Mouse (Mus musculus) c-Kit-negative CD71-positive TER-119-positive erythroid progenitor cells, embryonic 14.5 days (primary cell): ENCODE results near the gene Gpi1.

Source experiments
- DNase-seq: peaks from one replicate; pipeline ENCODE4 v3.0.0-alpha.2; 2013; ENCODE audit warnings: low read depth, low spot score

The Gpi1 gene

GRCm38 (mm10) chr7:34230116-34230515 is at the start of gene Gpi1:
Gene Gpi1 (minus strand): TSS chr7:34230336.
- DNase-seq, result peak; percentile 66

DNA sequence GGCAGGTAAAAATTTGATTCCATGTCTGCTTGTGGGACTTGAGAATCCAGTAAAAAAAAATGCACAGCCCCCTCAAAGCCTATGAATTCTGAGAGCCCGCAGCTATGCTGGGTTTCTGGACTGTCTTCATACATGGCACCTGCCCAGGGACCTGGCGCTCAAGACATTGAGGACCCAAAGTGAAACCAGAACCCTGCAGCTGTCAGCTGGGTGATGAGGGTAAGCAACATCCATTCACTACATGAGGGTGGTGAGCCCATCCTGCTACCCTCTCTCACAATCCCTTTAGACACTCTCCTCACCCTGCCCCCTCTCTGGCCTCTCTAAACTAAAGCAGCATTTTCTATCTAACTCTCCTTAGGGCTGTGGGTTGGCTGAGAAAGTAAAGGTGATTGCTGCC is 47.5 kb upstream of the Gpi1 start:
- no peak for DNase-seq

DNA sequence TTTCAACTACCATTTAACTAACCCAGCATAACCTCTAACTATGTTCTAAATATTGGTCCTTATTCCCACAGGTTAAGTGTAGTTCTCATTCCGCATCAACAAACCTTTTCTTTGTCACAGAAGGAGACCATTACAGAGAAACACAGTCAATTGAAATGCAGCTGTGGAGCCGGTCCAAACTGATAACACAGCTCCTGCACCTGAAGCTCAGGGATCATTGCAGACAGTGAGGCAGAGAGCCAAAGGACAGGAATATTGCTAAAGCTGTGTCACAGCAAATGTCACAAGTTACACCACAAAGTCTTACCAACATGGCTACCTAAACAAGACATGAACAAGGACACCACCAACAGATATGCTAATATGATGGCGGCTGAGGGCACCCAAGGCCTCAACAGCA is 45.9 kb upstream of the Gpi1 start:
- no peak for DNase-seq

DNA sequence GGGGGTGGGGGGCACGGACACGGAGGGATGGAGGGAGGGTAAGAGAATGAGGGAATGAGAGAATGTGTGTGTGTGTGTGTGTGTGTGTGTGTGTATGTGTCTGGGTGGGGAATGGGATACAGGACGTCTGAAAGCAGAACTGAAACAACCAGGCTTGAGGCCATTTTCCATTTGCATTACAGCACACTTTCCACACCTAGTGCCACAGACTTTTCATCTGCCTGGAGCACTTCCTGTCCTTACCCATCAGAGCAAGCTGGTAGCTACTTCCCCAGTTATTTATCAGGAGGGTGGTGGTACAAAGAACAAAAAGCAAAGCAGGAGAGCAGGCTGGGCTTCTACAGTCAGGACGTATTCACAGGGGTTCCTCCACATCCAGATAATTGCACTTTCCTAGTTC is 42.3 kb upstream of the Gpi1 start:
- no peak for DNase-seq

GRCm38 (mm10) chr7:34268463-34268862 is 38.3 kb upstream of the Gpi1 start:
- no peak for DNase-seq

- no peak for DNase-seq
Observed at GRCm38 (mm10) chr7:34266421-34266820, 36.3 kb upstream of the Gpi1 start.

DNA sequence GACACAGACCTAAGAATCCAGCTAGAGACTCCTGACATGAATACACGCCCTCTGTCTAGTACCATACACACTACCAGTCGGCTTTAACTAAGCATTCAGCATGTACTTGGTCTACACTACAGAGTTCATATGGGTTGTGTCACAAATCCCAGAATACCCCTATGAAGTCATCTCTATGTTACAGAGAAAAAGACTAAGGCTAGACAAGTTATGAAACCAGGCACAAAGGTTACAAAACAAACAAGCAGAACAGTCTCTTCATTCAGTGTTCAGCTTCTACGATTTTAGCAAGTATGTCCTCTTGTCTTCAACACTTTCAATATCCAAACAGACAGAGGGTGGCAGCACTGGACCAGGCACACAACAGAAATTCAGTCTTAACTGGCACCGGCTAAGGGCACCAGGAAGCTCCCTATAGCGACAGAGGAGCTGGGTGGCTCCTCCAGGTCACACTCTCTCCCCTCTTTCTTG is 35.8 kb upstream of the Gpi1 start:
- DNase-seq, result no peak

- DNase-seq, result no peak
Observed at GRCm38 (mm10) chr7:34263437-34263836, 33.3 kb upstream of the Gpi1 start.

- no peak for DNase-seq
Observed at GRCm38 (mm10) chr7:34258407-34258806, 28.3 kb upstream of the Gpi1 start.

GRCm38 (mm10) chr7:34257279-34257678 is 27.1 kb upstream of the Gpi1 start:
- DNase-seq, result no peak

GRCm38 (mm10) chr7:34255916-34256315 is 25.8 kb upstream of the Gpi1 start:
- DNase-seq, result no peak

DNA sequence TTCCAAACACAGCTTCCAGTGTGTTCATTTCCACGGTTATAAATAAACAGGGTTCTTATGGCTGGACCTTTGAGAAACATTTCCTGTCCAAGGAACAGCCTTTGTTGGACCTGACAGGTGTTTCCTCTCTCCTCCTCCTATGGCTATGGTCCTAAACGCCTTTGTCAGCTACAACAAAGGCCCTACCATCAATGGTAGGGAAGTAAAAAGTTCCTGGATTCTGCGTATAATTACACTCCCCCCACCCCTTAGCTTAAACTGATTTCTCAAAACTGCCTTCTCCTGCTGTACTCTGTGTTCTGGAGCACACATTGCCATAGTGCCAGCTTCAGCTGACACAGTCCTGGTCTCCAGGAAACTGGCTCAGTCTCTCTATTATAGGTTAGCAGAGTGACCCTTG is 25.0 kb upstream of the Gpi1 start:
- DNase-seq, result no peak

GRCm38 (mm10) chr7:34252030-34252429 is 21.9 kb upstream of the Gpi1 start:
- DNase-seq, result no peak

GRCm38 (mm10) chr7:34250738-34251137 is 20.6 kb upstream of the Gpi1 start, which contains the start of gene Gm6096:
Gene Gm6096 (plus strand): TSS chr7:34251038.
- no peak for DNase-seq

DNA sequence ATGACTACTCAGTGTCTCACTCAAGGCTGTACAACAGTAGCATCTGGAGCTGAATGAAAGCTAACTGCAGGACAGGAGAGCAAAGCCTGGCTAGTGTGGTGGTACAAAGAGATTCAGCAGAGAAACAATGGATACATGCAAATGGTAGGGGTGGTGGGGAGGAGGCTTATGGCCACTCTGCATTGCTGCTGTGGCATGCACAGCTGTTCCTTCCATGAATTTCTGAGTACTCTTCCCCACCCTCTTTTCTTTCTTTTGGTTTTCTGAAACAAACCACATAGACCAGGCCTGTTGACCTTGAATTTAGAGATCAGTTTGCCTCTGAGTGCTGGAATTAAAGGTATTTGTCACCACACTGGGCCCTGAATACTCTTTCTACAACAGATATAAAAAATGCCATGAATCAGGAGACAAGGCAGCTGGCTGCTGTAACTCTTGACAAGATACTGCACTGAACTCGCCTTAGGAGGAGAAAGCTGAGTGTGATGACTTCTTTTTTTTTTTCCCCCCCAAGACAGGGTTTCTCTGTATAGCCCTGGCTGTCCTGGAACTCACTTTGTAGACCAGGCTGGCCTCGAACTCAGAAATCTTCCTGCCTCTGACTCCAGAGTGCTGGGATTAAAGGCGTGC is 16.8 kb upstream of the Gpi1 start:
- no peak for DNase-seq

GRCm38 (mm10) chr7:34242176-34242575 is 12.0 kb upstream of the Gpi1 start:
- DNase-seq, result no peak

DNA sequence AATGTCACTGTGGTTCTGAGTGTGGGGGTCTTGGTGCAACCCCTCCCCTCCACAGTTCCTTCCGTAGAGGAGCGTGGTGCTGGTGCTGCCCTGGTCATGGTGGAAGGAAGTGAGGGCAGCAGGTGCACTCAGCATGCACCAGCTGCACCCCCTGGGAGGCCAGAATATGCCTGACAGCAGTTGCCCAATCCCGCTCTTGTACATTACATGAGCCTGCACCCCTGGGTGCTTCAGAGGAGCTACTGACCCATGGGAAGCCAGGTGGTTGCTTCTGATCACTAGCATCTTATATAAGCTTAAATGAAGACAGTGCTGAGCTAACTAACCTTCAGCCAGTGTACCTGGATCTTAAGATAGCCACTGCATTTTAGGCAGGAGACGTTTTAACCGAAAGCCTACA is 8.0 kb upstream of the Gpi1 start:
- no peak for DNase-seq

GRCm38 (mm10) chr7:34235602-34236001 is 5.5 kb upstream of the Gpi1 start:
- no peak for DNase-seq

- DNase-seq, result no peak
Observed at GRCm38 (mm10) chr7:34234610-34235561, 4.8 kb upstream of the Gpi1 start.

GRCm38 (mm10) chr7:34233909-34234609 is 3.9 kb upstream of the Gpi1 start:
- DNase-seq, result peak; percentile 85

- DNase-seq, result no peak
Observed at GRCm38 (mm10) chr7:34232785-34233725, 2.9 kb upstream of the Gpi1 start.
